In genomic region chr2:168274374-168274935, GRCm38 (mm10) we compare ENCODE assay signal across 9 mouse cellular contexts. TPM values are rescaled to one million over a fixed set of nuclear protein-coding genes. Genes with fewer than 3 reads are reported as not detected.
A peak's percentile ranks its signal among the peaks of the same experiment; 100 is the strongest.
DNase-seq lines count a peak whose midpoint lies in the region; ATAC-seq and TF ChIP-seq lines count a peak whose summit lies in the region.
"Had no signal": no experiment of that assay in that cellular context is flagged by ENCODE, and none has a peak within 500 bp of the region (broad histone marks: within the 10 kb centered on the region; RNA-seq: fewer than 3 reads in every experiment).

No protein-coding gene starts in this region.

- no peaks in the 10 kb centered on the region for H3K9me3 ChIP-seq in forebrain, embryonic 14.5 days (replicated peaks; ENCODE audit: control insufficient read depth, low read length)
- H3K9me3 ChIP-seq in forebrain, embryonic 13.5 days (replicated peaks), result no peaks in the 10 kb centered on the region
- H3K9me3 ChIP-seq in midbrain, embryonic 14.5 days (ENCODE audit: control insufficient read depth, low read length), result no peaks in the 10 kb centered on the region
- H3K9me3 ChIP-seq: limb, embryonic 15.5 days had no signal

- H3K4me2 ChIP-seq in forebrain, embryonic 14.5 days (ENCODE audit: low read length), result no peak overlapping the region
- no peak overlapping the region for H3K4me2 ChIP-seq in forebrain, embryonic 13.5 days
- no peak overlapping the region for H3K4me2 ChIP-seq in midbrain, embryonic 14.5 days (ENCODE audit: low read length)
- H3K4me2 ChIP-seq: limb, embryonic 15.5 days had no signal

- 0 out of 2 replicates have a peak, but pooled peaks cover 6% of the 10 kb centered on the region for H3K4me1 ChIP-seq in forebrain, embryonic 14.5 days (ENCODE audit: control insufficient read depth, insufficient read depth, low read length)
- peaks cover 15% of the 10 kb centered on the region for H3K4me1 ChIP-seq in forebrain, embryonic 13.5 days
- H3K4me1 ChIP-seq in midbrain, embryonic 14.5 days (ENCODE audit: control insufficient read depth, insufficient read depth, low read length), result no peaks in the 10 kb centered on the region
- no peaks in the 10 kb centered on the region for H3K4me1 ChIP-seq in testis, adult 2 months (ENCODE audit: control insufficient read depth, insufficient read depth, low read length)

- WGBS in forebrain, embryonic 14.5 days, result 16% methylated on average over 11 of the region's 11 CpGs
- WGBS in forebrain, embryonic 13.5 days, result 15% methylated on average over 11 of the region's 11 CpGs
- WGBS in midbrain, embryonic 14.5 days, result 13% methylated on average over 11 of the region's 11 CpGs

- no peak for TF ChIP-seq POLR2A in testis, adult 2 months (IDR thresholded peaks at IDR 0.05; ENCODE audit: control insufficient read depth, low read depth, low read length)

- intact Hi-C loops in left cerebral cortex, postnatal 14 days (cut with DNase I), result loop anchor here (2.0 kb wide), 1 partner anchor 170 kb away; no protein-coding TSS in a partner anchor

- DNase-seq in forebrain, embryonic 14.5 days (ENCODE audit: low spot score), result peak; percentile 58
- DNase-seq in T-cell, adult 2 months (ENCODE audit: low spot score), result peak; percentile 44
- peak; percentile 80 for DNase-seq in heart, postnatal 4 days
- DNase-seq in left cerebral cortex, postnatal 14 days (ENCODE audit: low spot score in 2 of 2), result peak; percentile 58 to 74
- DNase-seq in midbrain, embryonic 14.5 days, result peak; percentile 79

- no peak for ATAC-seq in forebrain, embryonic 14.5 days
- ATAC-seq in forebrain, embryonic 13.5 days, result no peak
- peak; percentile 59 for ATAC-seq in common myeloid progenitor, adult 5-6 weeks (replicated peaks; ENCODE audit: low read depth, poor library complexity, severe bottlenecking)
- no peak for ATAC-seq in midbrain, embryonic 14.5 days (ENCODE audit: low FRiP score, low TSS enrichment)

- no peak overlapping the region for H3K4me3 ChIP-seq in forebrain, embryonic 14.5 days (ENCODE audit: low read depth, low read length)
- no peak overlapping the region for H3K4me3 ChIP-seq in forebrain, embryonic 13.5 days
- no peak overlapping the region for H3K4me3 ChIP-seq in midbrain, embryonic 14.5 days (replicated peaks; ENCODE audit: low read depth, low read length)
- no peak overlapping the region for H3K4me3 ChIP-seq in testis, adult 2 months (ENCODE audit: control insufficient read depth, low read depth, low read length)
- H3K4me3 ChIP-seq: limb, embryonic 15.5 days had no signal

- TF ChIP-seq CTCF in testis, adult 2 months (IDR thresholded peaks at IDR 0.05; ENCODE audit: control insufficient read depth, insufficient read depth, insufficient replicate concordance, low read depth, low read length), result peak; percentile 71; the same call in 1 of the 2 replicates

- peaks cover 8% of the 10 kb centered on the region for H3K27me3 ChIP-seq in forebrain, embryonic 14.5 days (replicated peaks; ENCODE audit: control insufficient read depth, insufficient read depth, low read length)
- peaks cover 36% of the 10 kb centered on the region for H3K27me3 ChIP-seq in forebrain, embryonic 13.5 days
- peaks cover 3% of the 10 kb centered on the region for H3K27me3 ChIP-seq in midbrain, embryonic 14.5 days (ENCODE audit: control insufficient read depth, insufficient read depth, low read length)
- H3K27me3 ChIP-seq in testis, adult 2 months (ENCODE audit: control insufficient read depth, insufficient read depth, low read length), result no peaks in the 10 kb centered on the region

- no peak overlapping the region for H3K27ac ChIP-seq in forebrain, embryonic 14.5 days (ENCODE audit: low read depth, low read length)
- H3K27ac ChIP-seq in forebrain, embryonic 13.5 days, result no peak overlapping the region
- H3K27ac ChIP-seq in midbrain, embryonic 14.5 days (replicated peaks; ENCODE audit: low read depth, low read length), result no peak overlapping the region
- H3K27ac ChIP-seq in testis, adult 2 months (ENCODE audit: control insufficient read depth, insufficient read depth, low read depth, low read length), result no peak overlapping the region
- H3K27ac ChIP-seq: limb, embryonic 15.5 days had no signal

- H3K36me3 ChIP-seq in forebrain, embryonic 14.5 days (ENCODE audit: control insufficient read depth, insufficient read depth, low read length), result no peaks in the 10 kb centered on the region
- H3K36me3 ChIP-seq in forebrain, embryonic 13.5 days (ENCODE audit: poor library complexity, severe bottlenecking), result no peaks in the 10 kb centered on the region
- H3K36me3 ChIP-seq in midbrain, embryonic 14.5 days (ENCODE audit: control insufficient read depth, insufficient read depth, low read length), result no peaks in the 10 kb centered on the region
- no peaks in the 10 kb centered on the region for H3K36me3 ChIP-seq in testis, adult 2 months (ENCODE audit: control insufficient read depth, insufficient read depth, low read length)
- H3K36me3 ChIP-seq: limb, embryonic 15.5 days had no signal

- no peak overlapping the region for H3K9ac ChIP-seq in forebrain, embryonic 14.5 days (ENCODE audit: low read length)
- no peak overlapping the region for H3K9ac ChIP-seq in forebrain, embryonic 13.5 days
- no peak overlapping the region for H3K9ac ChIP-seq in midbrain, embryonic 14.5 days (replicated peaks; ENCODE audit: low read length)
- H3K9ac ChIP-seq: limb, embryonic 15.5 days had no signal

RNA-seq across cellular contexts. Expression of gene Kcng1, which starts 7.1 kb away (rescaled TPM):
- polyA plus RNA-seq in forebrain, embryonic 14.5 days (2014; fragmentation: Nextera tagmentation; extraction: Ambion mirVana), result 8.0 and 9.7 TPM in 2 replicates
- polyA plus RNA-seq in forebrain, embryonic 13.5 days (2015; fragmentation: Nextera tagmentation; extraction: Ambion mirVana), result 9.0 and 12.1 TPM in 2 replicates
- 5.1 and 5.7 TPM in 2 replicates for total RNA-seq in common myeloid progenitor, adult 5-6 weeks (2017)
- under 1 TPM in 1 of 2 experiments, not detected in 1; 0.07 TPM for total RNA-seq in heart, postnatal 4 days (2021)
- 10 to 100 TPM; 52.5 to 54.4 TPM for total RNA-seq in left cerebral cortex, postnatal 14 days (2021)
- polyA plus RNA-seq in midbrain, embryonic 14.5 days (2014; fragmentation: Nextera tagmentation; extraction: Ambion mirVana), result 2.0 and 3.0 TPM in 2 replicates
- polyA plus RNA-seq in testis, adult 2 months (2012; rRNA removed), result 6.9 and 7.3 TPM in 2 replicates

RNA-seq across cellular contexts. Expression of gene Mocs3, which starts 44.0 kb away (rescaled TPM):
- polyA plus RNA-seq in forebrain, embryonic 14.5 days (2014; fragmentation: Nextera tagmentation; extraction: Ambion mirVana), result 9.1 and 9.7 TPM in 2 replicates
- polyA plus RNA-seq in forebrain, embryonic 13.5 days (2015; fragmentation: Nextera tagmentation; extraction: Ambion mirVana), result 5.8 and 7.0 TPM in 2 replicates
- total RNA-seq in common myeloid progenitor, adult 5-6 weeks (2017), result 2.2 and 3.3 TPM in 2 replicates
- 1 to 10 TPM; 6.7 to 8.1 TPM for total RNA-seq in heart, postnatal 4 days (2021)
- total RNA-seq in left cerebral cortex, postnatal 14 days (2021), result 10 to 100 TPM; 17.5 to 18.0 TPM
- 10.3 and 10.8 TPM in 2 replicates for polyA plus RNA-seq in midbrain, embryonic 14.5 days (2014; fragmentation: Nextera tagmentation; extraction: Ambion mirVana)
- polyA plus RNA-seq in testis, adult 2 months (2012; rRNA removed), result 33.8 and 41.3 TPM in 2 replicates

RNA-seq across cellular contexts. Expression of gene Dpm1, which starts 44.1 kb away (rescaled TPM):
- polyA plus RNA-seq in forebrain, embryonic 14.5 days (2014; fragmentation: Nextera tagmentation; extraction: Ambion mirVana), result 51.1 and 71.7 TPM in 2 replicates
- 66.4 and 77.3 TPM in 2 replicates for polyA plus RNA-seq in forebrain, embryonic 13.5 days (2015; fragmentation: Nextera tagmentation; extraction: Ambion mirVana)
- total RNA-seq in common myeloid progenitor, adult 5-6 weeks (2017), result 38.1 and 38.8 TPM in 2 replicates
- 10 to 100 TPM; 50.8 to 60.8 TPM for total RNA-seq in heart, postnatal 4 days (2021)
- 10 to 100 TPM; 53.0 to 66.3 TPM for total RNA-seq in left cerebral cortex, postnatal 14 days (2021)
- 61.1 and 75.4 TPM in 2 replicates for polyA plus RNA-seq in midbrain, embryonic 14.5 days (2014; fragmentation: Nextera tagmentation; extraction: Ambion mirVana)
- 30.2 and 35.8 TPM in 2 replicates for polyA plus RNA-seq in testis, adult 2 months (2012; rRNA removed)

RNA-seq across cellular contexts. Expression of gene Gm20716, which starts 44.3 kb away (rescaled TPM):
- polyA plus RNA-seq in forebrain, embryonic 14.5 days (2014; fragmentation: Nextera tagmentation; extraction: Ambion mirVana), result 26.3 and 26.7 TPM in 2 replicates
- polyA plus RNA-seq in forebrain, embryonic 13.5 days (2015; fragmentation: Nextera tagmentation; extraction: Ambion mirVana), result 26.9 and 32.7 TPM in 2 replicates
- 68.1 and 68.7 TPM in 2 replicates for total RNA-seq in common myeloid progenitor, adult 5-6 weeks (2017)
- 10 to 100 TPM; 23.0 to 32.3 TPM for total RNA-seq in heart, postnatal 4 days (2021)
- total RNA-seq in left cerebral cortex, postnatal 14 days (2021), result 10 to 100 TPM; 25.5 to 31.8 TPM
- 35.8 and 35.9 TPM in 2 replicates for polyA plus RNA-seq in midbrain, embryonic 14.5 days (2014; fragmentation: Nextera tagmentation; extraction: Ambion mirVana)
- 14.0 and 20.7 TPM in 2 replicates for polyA plus RNA-seq in testis, adult 2 months (2012; rRNA removed)
